Mouse (Mus musculus) CD4-positive naive resting alpha-beta T cell, adult 57 days (primary cell): ENCODE results near the gene Rhox13. TPM values are rescaled to one million over a fixed set of nuclear protein-coding genes. Genes with fewer than 3 reads are reported as not detected.

Source experiments
- total RNA-seq: library from RNA; stranded (reverse); gene quantifications from one replicate; pipeline ENCODE4 v1.2.4, GENCODE M21; 2023

The Rhox13 gene
- total RNA-seq = not detected

DNA sequence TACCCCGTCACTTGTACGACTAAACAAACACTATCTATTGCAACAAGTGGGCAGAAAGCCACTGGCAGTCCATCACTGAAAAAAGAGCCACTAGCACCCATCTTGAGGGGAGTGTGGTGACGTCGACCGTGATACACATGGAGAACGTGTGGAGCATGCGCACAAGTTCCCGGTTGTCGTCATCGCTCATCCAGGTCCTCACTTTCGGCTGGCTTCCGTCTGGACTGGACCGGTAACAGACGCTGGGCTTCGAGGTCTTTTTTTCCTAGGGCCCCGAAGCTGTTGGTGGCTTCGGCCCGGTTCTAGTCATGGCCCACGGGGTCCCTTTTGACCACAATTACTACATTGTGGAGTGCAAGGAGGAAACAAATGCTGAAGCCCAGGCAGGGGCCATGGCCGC lies at the start of gene Rhox13:
Gene Rhox13, plus strand, starts transcription at position 238 of the 400 bp plus-strand sequence.

DNA sequence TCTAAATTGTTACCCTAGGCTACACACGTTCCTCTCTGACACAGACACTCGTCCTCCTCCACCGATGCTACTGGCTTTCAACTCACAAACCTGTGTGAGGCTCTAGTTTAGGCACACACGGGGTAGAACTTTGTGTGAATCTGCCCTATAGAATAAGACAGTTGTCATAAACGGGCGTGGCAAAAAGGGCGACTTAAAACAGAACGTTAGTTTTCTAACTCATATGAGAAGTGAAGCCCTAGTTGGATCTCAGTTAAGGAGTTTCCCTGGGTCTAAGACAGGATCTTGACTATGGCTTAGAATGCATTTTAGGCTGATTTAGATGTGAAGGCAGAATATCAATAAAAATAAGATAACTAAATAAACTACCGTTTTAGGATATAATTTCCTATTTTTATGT lies 36.0 kb upstream of the Rhox13 start, which contains the start of gene Rhox11:
Gene Rhox11, minus strand, starts transcription at position 101 of the 400 bp plus-strand sequence.

GRCm38 (mm10) chrX:38110807-38111206 lies 10.2 kb upstream of the Rhox13 start, which contains the start of gene Rhox12:
TSS of gene Rhox12 (minus strand) at chrX:38110907.

Other genes starting within 250 kb of the Rhox13 start
- not detected for gene Rhox8, start 242.3 kb upstream of the Rhox13 start, total RNA-seq
- not detected for gene Rhox7b, start 224.0 kb upstream of the Rhox13 start, total RNA-seq
- not detected for gene Rhox9, start 219.4 kb upstream of the Rhox13 start, total RNA-seq
- not detected for gene Btg1-ps1, start 102.4 kb upstream of the Rhox13 start, total RNA-seq
- gene Btg1-ps2, start 78.1 kb upstream of the Rhox13 start, total RNA-seq = not detected
- not detected for gene Rhox10, start 54.7 kb upstream of the Rhox13 start, total RNA-seq
- gene Rhox11, start 36.1 kb upstream of the Rhox13 start, total RNA-seq = not detected
- gene Rhox12, start 10.3 kb upstream of the Rhox13 start, total RNA-seq = not detected
- gene Zbtb33, start 68.6 kb downstream of the Rhox13 start, total RNA-seq = 32.5 TPM
- gene Tmem255a, start 131.2 kb downstream of the Rhox13 start, total RNA-seq = 1.8 TPM
- not detected for gene Atp1b4, start 195.0 kb downstream of the Rhox13 start, total RNA-seq